Mouse (Mus musculus) ES-Bruce4 (cell line): ENCODE data around the gene Vmn1r132. TPM values are rescaled to one million over a fixed set of nuclear protein-coding genes. Genes with fewer than 3 reads are reported as not detected.
"Not testable (repeated sequence)": the region's sequence is repeated elsewhere in the genome, so short reads cannot be mapped to it uniquely, and the experiment has no call there.

Source experiments
- H3K27ac ChIP-seq: 2 replicates; pipeline ENCODE4 v1.5.1; 2012; ENCODE audit warnings: low read length, inconsistent platforms; ENCODE audit not compliant: insufficient read depth
- H3K27me3 ChIP-seq: 2 replicates; pipeline ENCODE4 v1.6.1; 2012; ENCODE audit warnings: mild to moderate bottlenecking, low read length, inconsistent platforms; ENCODE audit not compliant: control insufficient read depth, poor library complexity, insufficient read depth, severe bottlenecking
- H3K36me3 ChIP-seq: 2 replicates; pipeline ENCODE4 v1.6.1; 2012; ENCODE audit warnings: inconsistent platforms, mild to moderate bottlenecking, low read length, moderate library complexity; ENCODE audit not compliant: control insufficient read depth, poor library complexity, insufficient read depth, severe bottlenecking
- H3K4me1 ChIP-seq: one replicate; pipeline ENCODE4 v1.8.1; 2011; ENCODE audit warnings: low read length; ENCODE audit not compliant: control insufficient read depth, insufficient read depth
- H3K4me3 ChIP-seq: 2 replicates; pipeline ENCODE4 v1.5.1; 2011; ENCODE audit warnings: low read depth, mild to moderate bottlenecking, low read length
- H3K9ac ChIP-seq: 2 replicates; pipeline ENCODE4 v1.6.1; 2012; ENCODE audit warnings: low read depth, mild to moderate bottlenecking, inconsistent platforms; ENCODE audit not compliant: poor library complexity, severe bottlenecking
- H3K9me3 ChIP-seq: replicated peaks from 2 replicates; pipeline ENCODE4 v1.6.1; 2012; ENCODE audit warnings: mild to moderate bottlenecking, low read length, inconsistent platforms; ENCODE audit not compliant: control insufficient read depth, poor library complexity, insufficient read depth, severe bottlenecking
- polyA plus RNA-seq: library from polyadenylated mRNA; stranded (reverse); fragments of >200 nt; gene quantifications from 2 replicates; pipeline ENCODE4 v1.2.4, GENCODE M21; 2011; ENCODE audit warnings: low read depth; ENCODE audit not compliant: missing spikeins, insufficient read depth, insufficient read length

Gene Vmn1r132
- polyA plus RNA-seq: not detected in 2 replicates

DNA sequence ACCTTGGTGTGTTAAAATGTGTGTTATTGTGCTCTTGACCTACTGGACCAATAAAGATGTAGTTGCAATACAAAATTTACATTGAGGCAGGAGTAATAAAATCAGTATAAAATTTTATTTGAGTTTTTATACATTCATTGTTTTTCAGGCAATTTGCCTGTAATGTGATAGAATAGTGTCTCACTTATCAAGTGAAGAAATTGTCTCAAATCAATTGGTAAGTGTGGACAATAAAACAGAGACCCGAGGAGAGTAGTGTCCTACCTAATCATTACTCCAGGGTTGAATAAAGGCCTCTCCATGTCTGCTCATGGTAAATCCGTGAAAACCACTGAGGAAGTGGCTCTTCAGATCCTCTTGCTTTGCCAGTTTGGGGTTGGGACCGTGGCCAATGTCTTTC is at the start of gene Vmn1r132:
Gene Vmn1r132, plus strand, starts transcription at position 301 of the 400 bp plus-strand sequence.
- H3K9ac ChIP-seq, H3K4me3 ChIP-seq, H3K9me3 ChIP-seq, H3K36me3 ChIP-seq, H3K27me3 ChIP-seq, H3K4me1 ChIP-seq, H3K27ac ChIP-seq: not testable (repeated sequence)

Other genes with a start within 250 kb of the Vmn1r132 start
- not detected in 2 replicates for gene Gm6882, start 181.3 kb upstream of the Vmn1r132 start, polyA plus RNA-seq
- gene Vmn1r130, start 102.3 kb upstream of the Vmn1r132 start, polyA plus RNA-seq: not detected in 2 replicates
- gene Vmn1r131, start 68.0 kb upstream of the Vmn1r132 start, polyA plus RNA-seq: not detected in 2 replicates
- not detected in 2 replicates for gene Gm4175, start 147.4 kb downstream of the Vmn1r132 start, polyA plus RNA-seq
- gene Gm4177, start 182.6 kb downstream of the Vmn1r132 start, polyA plus RNA-seq: not detected in 2 replicates
- not detected in 2 replicates for gene Vmn1r135, start 218.3 kb downstream of the Vmn1r132 start, polyA plus RNA-seq
- not detected in 2 replicates for gene Gm5725, start 230.2 kb downstream of the Vmn1r132 start, polyA plus RNA-seq